Mouse (Mus musculus) pancreas, adult 10 weeks (tissue): ENCODE measurements around the gene Spi1. TPM values are rescaled to one million over a fixed set of nuclear protein-coding genes. Genes with fewer than 3 reads are reported as not detected.

Source experiments
- polyA plus RNA-seq: library from polyadenylated mRNA; stranded (reverse); fragments of 350-450 nt; fragmentation: Illumina TruSeq; extraction: RNeasy Lipid Tissue Mini Kit (QIAGEN cat#74804); gene quantifications from one replicate; pipeline ENCODE4 v1.2.3, GENCODE M21; 2015; ENCODE audit warnings: low read depth, low replicate concordance; ENCODE audit not compliant: insufficient read depth

The Spi1 gene
- polyA plus RNA-seq = 1.9 TPM

GRCm38 (mm10) chr2:91081775-91082695 is at the start of gene Spi1:
TSS of gene Spi1 (plus strand) at chr2:91082390.

GRCm38 (mm10) chr2:91035385-91035784 is 46.8 kb upstream of the Spi1 start, which contains the start of gene Rapsn:
TSS of gene Rapsn (plus strand) at chr2:91035620.

GRCm38 (mm10) chr2:91053934-91054382 is 28.2 kb upstream of the Spi1 start, which contains the start of gene Psmc3:
TSS of gene Psmc3 (plus strand) at chr2:91054009.

GRCm38 (mm10) chr2:91070076-91070800 is 12.0 kb upstream of the Spi1 start, which contains the start of gene Slc39a13:
TSS of gene Slc39a13 (minus strand) at chr2:91070417.

GRCm38 (mm10) chr2:91117585-91118275 is 35.5 kb downstream of the Spi1 start, which contains the start of gene Mybpc3:
TSS of gene Mybpc3 (plus strand) at chr2:91118144.

Other genes with a start within 250 kb of the Spi1 start
- 23.2 TPM for gene Mtch2, start 235.2 kb upstream of the Spi1 start, polyA plus RNA-seq
- 0.66 TPM for gene C1qtnf4, start 196.5 kb upstream of the Spi1 start, polyA plus RNA-seq
- 2.6 TPM for gene Kbtbd4, start 177.7 kb upstream of the Spi1 start, polyA plus RNA-seq
- 43.7 TPM for gene Ndufs3, start 177.6 kb upstream of the Spi1 start, polyA plus RNA-seq
- 10.2 TPM for gene Celf1, start 142.0 kb upstream of the Spi1 start, polyA plus RNA-seq
- not detected for gene Rapsn, start 46.8 kb upstream of the Spi1 start, polyA plus RNA-seq
- gene Psmc3, start 28.4 kb upstream of the Spi1 start, polyA plus RNA-seq = 33.6 TPM
- 20.6 TPM for gene Slc39a13, start 12.0 kb upstream of the Spi1 start, polyA plus RNA-seq
- not detected for gene Mybpc3, start 35.8 kb downstream of the Spi1 start, polyA plus RNA-seq
- gene Madd, start 101.4 kb downstream of the Spi1 start, polyA plus RNA-seq = 16.6 TPM
- gene Nr1h3, start 120.4 kb downstream of the Spi1 start, polyA plus RNA-seq = 8.1 TPM
- 6.4 TPM for gene Acp2, start 120.5 kb downstream of the Spi1 start, polyA plus RNA-seq
- gene Ddb2, start 154.6 kb downstream of the Spi1 start, polyA plus RNA-seq = 7.0 TPM
- 9.1 TPM for gene Pacsin3, start 173.6 kb downstream of the Spi1 start, polyA plus RNA-seq
- gene Arfgap2, start 182.6 kb downstream of the Spi1 start, polyA plus RNA-seq = 21.6 TPM